Mouse (Mus musculus) T-cell, adult 2 months (primary cell): ENCODE results near the gene Nxpe2.
"Not testable (repeated sequence)": the region's sequence is repeated elsewhere in the genome, so short reads cannot be mapped to it uniquely, and the experiment has no call there.

Experiments
- DNase-seq: peaks from one replicate; pipeline ENCODE4 v3.0.0; 2022; ENCODE audit warnings: low spot score

Nxpe2 gene

DNA sequence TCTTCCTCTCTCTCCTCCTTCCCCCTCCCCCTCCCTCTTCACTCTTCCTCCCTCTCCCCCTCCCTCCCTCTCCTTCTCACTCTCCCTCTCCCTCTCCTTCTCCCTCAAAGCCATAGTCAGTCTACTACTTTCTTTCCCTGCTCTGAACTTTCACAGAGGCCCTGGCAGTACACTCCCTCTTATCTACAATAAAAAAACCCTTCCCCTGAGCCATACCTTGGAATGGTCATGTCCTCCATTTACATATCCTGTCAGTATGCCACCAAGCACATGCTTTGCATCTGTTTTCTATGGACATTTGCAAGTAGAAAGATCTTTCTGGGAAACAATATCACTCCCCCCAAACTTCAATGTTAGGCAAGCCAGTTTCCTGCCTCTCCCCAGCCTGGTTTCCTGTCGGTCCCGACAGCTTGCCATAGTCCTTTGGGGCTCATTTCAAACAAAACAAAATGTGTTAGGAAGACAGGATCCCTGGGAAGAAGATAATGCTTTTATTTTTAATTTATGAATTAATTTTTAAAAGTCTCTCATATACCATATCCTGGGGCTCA is at the start of gene Nxpe2:
Gene Nxpe2, minus strand, starts transcription at position 307 of the 551 bp plus-strand sequence.
- no peak for DNase-seq

DNA sequence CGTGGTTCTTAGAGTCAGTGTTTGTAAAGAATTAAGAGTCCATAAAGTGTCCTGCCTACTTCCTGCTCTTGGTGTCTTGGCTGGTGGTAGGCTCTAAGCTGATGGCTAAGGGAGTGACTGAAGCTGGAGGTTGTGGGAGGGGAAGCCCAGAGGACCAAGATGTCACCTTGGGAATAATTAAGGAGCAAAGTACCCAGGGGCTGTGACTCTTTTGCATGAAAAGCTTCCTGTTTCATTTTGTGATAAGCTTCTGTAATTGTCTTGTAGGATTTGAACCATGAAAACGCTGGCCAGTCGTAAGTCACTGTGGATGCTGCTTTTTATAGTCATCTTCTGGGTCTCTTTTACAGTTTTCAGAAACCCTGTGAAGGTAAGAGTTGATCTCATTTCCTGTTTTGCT is 36.7 kb upstream of the Nxpe2 start:
- peak; percentile 52 for DNase-seq

DNA sequence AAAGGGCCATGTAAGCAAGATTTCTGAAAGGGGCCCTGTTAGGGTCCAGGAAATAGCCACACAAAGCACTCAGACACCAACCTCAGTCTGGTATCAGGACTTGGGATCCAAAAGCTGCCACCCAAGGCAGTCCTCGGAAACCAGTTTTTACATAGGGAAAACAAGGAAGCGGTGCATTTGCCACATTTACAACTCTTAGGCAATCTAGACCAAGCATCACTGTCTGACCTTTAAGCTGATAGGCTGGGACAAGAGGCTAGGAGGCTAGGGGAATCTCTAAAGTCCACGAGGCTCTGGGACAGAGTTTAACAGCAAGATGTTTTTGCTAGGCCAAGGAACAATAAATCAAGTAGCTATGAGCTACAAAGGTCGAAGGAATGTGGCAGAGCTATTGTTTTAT is 35.2 kb upstream of the Nxpe2 start:
- no peak for DNase-seq

DNA sequence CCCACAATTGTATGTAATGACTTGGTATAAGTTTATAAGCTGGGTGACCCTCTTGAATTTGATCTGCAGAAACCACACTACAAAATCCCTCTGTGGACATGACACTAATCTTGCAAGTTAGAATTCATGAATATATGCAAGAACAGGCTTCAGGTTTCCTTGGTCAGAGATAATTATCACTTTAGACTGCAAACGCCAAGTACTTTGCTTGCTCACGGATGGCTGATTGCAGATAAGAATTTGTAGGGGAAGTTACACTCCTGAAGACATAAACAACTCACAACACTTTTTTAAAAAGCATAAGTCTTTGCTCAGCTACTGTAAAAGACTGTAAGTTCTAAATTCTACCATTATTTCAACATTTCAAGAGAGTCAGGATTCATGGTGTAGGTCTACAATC is 21.1 kb upstream of the Nxpe2 start:
- no peak for DNase-seq

DNA sequence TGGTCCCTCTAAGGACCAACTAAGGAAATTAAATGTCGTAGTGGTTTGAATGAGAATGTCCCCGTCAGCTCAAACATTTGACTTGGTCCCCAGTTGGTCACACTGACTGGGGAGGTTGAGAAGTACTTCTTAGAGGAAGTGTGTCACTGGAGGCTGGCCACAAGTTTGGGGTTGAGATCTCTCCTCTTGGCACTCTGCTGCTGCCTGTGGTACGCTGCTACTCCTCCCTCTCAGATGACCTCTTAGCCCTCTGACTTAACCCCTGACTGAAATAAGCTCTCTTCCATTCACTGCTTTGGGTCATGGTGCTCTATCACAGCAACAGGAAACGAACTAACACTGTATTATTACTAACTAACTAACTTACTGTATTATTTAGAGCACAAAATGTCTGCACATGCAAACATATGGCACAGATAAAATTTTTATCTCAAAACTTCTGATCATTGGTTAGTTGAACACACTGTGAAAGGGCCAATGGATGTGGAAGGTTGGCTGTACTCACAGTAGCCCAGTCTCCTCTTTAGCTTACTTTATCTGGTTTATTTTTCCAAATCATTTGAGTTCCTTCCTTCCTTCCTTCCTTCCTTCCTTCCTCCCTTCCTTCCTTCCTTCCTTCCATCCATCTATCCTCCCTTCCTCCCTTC is 20.1 kb upstream of the Nxpe2 start:
- no peak for DNase-seq

DNA sequence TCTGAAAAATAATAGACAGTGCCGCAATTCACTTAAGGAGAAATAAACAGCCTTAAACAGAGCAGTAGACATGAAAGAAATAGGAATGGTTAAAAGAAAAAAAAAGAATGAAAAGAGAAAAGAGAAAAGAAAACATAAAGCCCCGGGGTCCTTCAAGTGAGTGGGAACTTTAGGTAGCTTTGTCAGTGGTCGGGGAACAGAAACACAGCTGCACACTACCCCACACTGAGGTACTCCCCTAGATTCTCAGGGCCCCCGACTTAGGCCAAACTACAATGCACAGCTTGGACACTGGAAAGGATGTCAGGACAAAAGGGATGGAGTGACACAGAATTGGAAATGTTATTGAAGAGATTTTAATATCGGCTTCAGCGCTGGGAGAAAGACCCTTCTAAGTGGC is 9.5 kb upstream of the Nxpe2 start:
- no peak for DNase-seq

DNA sequence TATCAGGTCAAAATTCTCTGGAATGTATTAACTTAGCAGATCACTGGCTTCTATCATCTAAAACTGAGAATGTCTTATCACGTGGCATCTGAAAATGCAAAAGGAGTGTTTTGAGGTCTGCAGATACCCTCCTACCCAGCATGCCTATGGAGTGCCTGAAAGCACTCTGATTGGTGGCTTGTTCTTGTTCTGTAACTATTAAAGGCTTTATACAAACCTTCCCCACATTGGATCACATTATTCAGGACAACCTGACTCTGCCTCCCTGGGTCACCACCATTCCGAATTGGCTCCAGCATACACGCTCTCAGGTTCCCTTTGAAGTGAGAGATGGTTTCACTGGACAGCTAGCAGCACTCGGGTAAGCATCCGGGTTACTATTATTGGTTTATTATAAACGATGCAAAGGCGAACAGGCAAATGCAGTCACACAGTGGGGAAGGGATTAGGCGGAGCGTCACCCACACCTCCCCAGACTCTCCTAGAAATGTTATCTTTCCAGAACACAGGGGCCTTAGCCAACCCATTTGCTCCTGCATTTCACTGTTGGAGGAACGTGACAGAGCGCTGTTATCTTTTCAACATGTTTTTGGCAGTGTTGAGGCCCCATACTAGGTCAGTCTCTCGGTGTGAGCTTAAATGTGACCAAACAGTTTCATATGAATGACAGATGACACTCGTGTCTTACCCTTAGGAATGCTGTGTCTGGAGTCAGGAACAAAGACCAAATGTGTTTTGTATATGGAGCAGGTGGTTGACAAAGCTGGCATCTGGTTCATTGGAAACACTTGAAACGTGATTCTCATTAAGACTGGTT is 8.8 kb upstream of the Nxpe2 start:
- DNase-seq = no peak

DNA sequence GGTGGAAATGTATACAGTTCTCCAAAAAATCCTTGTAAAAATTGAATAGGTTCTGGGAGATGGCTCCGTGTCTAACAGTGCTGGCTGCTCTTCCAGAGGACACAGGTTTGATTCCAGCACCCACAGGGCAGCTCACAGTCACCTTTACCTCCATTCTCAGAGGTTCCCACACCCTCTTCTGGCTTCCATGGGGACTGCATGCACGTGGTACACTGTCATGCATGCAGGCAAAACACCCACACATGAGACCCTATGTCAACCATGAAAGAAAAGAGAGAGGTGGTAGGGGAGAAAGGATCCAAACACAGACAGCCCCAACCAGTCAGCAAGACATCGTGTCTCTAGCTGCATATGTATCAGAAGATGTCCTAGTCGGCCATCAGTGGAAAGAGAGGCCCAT is 7.6 kb upstream of the Nxpe2 start:
- no peak for DNase-seq

DNA sequence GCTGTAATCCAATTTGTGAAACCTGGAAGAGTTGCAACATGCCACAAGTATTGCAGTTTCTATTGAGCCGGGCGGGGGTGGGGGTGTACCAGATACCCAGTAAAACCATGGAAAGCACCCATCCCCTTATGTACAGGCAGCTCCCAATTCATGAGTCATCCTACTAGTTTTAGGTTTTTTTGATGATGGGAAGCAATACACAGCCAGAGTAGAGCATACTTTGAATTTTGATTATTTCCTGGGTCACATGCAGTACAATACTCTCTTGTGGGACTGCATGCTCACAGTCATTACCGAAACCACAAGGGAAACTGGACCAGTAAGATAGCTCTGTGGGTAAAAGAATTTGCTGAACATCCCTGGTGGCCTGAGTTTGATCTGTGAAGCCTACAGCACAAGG is 3.8 kb upstream of the Nxpe2 start:
- DNase-seq = no peak

DNA sequence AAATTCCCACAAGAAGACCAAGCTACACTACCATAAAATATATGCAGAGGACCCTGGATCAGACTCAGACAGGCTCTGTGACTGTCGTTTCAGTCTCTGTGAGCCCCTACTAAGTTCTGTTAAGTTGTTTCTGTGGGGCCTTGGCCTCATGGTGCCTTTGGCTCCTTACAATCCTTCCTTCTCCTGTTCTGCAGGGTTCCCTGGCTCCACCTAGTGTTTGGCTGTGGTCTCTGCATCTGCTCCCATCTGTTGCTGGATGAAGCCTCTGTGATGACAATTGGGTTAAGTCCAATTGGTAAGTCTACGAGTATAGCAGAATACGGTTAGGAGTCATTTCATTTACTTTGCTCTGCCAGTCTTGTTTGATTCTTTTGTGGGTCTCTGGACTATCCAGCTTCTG is 1.5 kb upstream of the Nxpe2 start:
- DNase-seq = peak; percentile 55

DNA sequence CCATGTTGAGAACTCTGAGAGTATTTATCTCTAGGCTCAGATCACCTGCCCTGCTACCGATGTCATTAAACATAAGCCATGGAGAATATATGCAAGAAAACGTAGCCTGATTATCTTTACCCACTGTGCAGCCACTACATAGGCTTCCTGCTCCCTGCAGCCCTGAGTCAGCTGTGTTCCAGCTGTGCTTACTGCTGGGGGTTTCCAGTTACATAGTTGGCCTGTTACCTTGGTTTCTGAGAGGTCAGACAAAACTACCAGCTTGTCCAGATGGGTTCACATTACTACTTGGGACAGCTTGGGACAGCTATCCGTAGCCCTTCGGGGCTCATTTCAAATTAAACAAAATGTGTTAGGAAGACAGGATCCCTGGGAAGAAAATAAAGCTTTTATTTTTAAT is 868 bp upstream of the Nxpe2 start:
- DNase-seq = no peak

DNA sequence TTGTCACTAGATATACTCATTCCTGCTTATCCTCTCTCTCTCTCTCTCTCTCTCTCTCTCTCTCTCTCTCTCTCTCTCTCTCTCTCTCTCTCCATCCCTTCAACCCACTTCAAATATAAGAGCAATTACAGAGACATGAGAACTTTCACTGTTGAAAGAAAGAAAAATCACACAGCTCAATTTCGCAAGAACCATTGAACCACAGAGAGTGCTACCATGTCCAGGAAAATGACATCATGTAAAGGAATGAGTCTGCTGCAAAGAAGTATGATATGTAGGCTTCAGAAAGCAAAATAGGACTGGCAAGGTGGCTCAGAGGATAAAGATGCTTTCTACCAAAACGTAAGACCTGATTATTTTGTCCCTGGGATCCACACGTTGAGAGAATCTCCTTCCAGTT is 7.4 kb downstream of the Nxpe2 start:
- DNase-seq = no peak

DNA sequence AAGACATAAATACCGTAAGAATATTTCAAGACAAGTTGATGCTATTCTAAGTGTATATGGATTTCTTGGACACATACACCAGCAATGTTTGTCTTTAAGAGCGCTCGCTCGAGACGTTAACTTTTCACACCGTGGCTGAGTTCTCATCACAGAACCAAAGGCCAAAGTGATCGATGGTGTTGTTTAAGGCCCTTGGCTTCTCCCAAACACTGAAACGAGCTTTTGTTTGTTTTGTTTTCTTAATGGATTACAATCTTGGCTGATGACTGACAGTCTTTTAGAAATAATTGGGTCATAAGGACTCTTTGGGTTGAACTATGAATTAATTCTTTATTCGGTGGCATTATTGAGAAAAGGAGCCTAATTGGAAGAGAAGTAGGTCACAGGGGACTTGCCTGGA is 7.8 kb downstream of the Nxpe2 start:
- no peak for DNase-seq

DNA sequence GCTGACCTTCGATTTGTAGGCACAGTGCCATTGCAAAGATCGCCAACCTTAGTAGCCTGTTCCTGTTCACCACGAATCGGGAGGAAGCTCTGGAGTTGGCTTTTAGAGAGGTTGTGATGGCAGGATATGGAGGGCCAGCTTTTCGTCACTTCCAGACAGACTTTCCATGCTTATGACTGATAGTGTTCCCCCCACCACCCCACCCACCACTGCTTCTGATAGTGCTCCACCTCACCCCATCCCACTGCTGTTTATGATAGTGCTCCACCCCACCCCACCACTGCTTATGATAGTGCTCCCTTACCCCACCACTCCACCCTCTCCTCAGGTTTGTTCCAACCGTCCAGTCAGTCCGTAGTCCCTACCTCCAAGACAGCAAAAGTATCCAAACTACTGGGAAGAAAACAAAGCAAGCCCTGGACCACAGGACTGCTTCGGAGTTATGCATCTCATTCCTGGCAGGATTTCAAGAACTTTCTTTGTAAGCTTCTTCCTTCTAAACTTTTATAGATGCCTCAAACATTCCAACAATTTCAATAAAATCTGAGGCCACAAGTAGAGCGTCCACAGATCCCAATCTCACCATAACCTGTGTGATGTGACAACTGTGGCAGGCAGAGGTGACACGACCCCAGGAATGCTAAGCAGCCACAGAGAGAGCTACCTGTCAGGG is 12.4 kb downstream of the Nxpe2 start:
- DNase-seq = no peak

DNA sequence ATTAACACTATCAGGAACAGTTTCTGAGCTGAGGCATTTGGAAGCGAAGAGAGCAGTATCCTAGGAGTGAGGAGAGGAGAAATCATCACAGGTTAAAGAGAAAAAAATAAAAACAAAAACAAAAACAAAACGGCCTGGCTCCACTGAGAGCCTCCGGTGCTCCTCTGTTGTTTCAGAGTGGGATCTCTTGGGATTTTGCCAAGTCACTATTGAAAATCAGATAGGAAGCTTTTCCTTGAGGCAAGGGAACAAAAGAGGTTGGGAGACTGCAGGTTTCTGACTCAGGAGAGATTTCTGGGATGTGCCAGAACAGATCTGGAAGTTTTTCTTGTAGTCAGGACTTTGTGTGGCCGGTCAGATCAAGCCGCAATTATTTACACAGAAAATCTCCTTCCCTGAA is 13.7 kb downstream of the Nxpe2 start:
- no peak for DNase-seq

DNA sequence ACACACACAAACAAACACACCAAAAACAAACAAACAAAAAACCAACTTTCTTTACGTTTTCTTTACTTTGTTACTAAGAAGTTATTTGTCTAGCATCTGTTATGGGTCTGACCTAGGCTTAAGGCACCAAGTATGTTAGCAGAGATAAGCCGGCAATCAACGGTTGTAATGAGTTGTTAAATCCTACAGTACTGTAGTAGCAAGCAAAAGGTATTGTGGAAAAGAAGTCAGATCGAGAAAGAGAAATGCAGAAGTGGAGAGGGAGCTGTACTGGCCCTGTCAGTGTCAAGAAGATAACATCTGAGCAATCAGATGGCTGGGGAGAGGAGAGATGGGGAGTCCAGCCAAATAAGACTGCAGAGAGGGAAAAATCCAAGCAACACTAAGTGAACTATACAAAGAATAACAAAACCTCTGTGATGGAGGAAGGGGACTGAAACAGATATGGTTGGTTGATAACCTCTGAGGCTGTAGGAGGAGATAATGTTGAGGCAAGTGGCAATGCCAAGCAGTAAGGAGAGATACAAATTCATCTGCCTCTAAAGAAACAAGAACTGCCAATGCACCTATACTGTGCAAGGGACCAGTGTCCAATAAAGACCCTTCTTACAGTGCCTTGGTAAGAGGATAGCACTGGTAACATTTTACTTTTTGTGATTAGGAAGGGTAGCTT is 14.3 kb downstream of the Nxpe2 start:
- no peak for DNase-seq

DNA sequence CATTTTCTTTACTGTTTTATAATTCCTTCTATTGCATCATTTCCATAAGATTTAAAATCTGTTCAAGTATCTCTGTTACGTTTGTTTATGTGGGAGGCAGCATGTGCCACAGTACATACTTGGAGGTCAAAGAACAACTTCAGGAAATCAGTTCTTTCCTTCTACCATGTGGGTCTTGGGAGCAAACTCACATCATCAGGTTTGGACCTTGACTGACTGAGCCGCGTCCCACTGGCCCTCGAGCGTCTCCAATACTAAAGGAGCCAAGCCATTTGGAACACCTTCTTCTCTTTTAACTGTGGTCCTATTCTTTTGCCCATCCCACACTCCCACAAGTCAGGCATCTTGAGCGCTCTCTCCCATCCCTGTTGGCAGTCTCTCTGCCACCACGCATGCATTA is 23.7 kb downstream of the Nxpe2 start:
- no peak for DNase-seq

DNA sequence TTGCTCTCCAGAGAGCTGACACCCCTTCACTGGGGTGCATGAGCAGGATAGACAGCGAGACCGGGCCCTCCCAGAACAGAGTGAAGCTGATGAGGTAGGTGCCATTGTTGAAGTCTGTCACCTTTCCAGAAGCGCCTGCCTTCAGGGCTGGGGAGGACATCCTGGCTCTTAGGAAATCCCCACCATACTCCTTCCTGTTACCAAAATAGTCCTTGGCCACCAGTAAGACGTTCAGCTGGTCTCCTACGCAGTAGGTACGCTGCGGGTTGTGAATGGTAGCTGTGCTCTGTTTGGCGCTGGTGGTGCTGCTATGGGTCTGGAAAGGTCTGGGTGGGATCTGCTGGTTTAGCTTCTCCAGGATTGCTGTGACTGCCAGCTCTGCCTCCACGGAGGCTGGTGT is 26.9 kb downstream of the Nxpe2 start:
- no peak for DNase-seq

DNA sequence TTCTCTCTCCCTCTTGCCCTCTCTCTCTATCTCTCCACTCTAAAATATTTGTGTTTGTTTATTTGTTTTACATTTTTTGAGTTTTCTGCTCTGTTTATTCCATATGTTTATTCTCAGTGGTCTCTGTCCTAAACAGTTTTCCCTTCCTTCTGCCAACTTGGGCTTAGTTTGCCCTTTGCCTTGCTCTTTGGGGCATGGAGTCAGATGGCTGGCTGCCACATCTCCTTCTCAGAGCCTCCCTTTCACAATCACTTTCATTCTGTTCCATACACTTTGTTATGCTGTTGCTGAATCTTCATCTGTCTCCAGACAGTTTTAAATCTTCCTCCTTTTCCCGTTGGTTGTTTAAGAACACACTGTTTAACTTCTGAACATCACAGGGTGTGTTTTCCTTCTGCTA is 37.4 kb downstream of the Nxpe2 start:
- no peak for DNase-seq

DNA sequence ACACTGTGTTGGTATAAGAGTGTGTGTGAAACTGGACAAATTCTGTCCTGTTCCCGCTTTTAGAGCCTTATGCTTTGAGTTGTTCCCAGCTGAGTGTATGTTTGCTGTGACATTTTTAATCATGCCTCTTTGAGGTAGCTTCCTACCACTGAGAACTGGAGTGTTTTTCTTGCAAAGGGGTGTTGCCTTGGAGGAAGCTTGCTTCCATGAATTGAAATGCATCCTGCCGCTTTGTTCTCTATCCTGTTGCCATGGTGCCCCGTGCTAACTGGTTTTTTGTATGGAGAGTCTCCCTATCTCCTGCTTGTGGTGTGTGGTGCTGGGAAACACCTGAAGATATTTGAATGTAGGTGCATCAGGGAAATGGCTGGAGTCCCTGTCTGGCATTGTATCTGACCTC is 39.1 kb downstream of the Nxpe2 start:
- no peak for DNase-seq

DNA sequence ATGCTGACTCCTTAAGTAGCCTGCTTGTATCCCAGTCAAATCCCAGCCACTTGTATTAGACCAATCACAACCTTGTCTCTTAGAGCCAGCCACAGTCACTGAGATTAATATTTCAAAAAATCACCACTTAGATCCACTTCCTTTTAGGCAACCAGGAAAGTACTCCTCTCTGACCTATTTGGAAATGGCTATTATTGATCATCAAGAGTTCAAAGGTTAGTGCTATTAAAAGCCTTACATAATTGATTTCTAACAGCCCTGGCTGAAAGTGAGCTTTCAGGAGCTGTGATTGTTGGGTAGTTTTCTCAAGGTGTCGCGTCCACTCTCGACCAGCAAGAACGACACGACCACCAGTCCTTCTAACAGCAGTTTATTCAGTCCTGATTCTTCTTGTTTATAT is 42.0 kb downstream of the Nxpe2 start:
- no peak for DNase-seq

DNA sequence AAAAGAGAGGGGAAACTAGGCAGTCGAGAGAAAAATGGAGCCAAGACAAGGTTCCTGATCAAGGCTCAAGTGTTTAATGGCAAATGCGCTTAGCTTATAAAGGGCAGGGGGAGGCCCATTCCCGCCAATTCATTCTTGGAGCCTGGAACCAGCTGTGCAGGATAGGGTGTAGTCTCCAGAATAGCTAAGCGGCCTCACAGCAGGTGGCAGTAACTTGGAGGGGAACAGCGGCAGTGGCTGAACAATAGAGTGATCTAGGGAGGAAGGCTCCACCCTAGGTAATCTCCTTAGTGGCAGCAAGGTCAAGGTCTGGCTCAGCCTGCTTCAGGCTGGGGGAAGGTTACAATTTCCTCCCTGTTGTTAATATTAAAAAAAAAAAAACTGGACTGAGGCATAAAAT is 49.7 kb downstream of the Nxpe2 start:
- DNase-seq = not testable (repeated sequence)

DNA sequence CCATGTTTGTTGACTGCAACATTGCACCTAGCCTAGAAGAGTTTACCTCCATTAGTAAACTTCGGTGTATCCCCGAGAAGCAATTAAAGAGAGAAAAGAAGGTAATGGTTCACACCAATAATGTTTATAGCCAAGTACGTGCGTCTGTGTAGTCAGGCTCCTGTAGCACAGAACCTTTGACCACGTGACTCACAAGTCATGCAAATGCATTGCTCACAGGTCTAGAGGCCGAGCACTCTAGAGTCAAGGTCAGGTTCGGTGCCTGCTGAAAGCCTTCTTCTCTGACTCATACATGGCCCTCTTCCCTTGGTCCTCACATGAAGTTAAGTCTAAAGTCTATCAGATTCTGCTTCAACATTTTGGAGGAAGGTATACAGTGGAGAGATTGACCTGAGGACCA is 54.3 kb downstream of the Nxpe2 start:
- DNase-seq = no peak
